Comparison of ENCODE assay signal across 7 mouse cellular contexts in the genomic region with DNA sequence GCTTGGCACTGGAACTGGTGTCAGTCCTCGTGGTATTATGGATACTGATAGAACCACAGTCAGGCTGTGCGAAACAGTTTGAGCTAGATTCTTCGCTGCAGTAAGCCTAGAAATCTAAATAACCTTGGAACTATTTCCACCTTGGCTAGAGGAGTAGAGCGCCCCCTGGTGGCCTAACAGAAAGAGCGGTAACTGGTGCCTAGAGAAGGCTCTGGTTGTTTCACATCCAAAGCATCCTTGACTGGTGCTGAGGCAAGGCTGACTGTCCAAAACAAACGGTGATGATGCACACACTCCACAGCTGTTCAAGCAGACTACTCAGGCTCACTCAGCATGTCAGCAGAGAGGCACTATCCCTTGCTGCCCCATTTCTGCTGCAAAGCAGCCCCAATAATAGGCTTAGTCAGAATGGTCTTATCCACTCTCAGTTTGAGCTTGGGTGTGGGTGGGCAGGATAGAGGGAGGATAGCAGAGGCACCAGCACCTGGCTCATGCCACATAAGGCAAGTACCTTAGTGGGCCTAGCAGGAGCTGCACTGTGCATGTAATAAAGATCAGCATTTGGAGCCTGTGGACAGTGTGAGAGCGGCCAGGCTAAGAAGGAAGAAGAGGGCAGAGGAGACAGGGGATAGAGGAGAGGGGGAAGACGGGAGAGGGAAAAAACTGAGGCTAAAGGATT. TPM values are rescaled to one million over a fixed set of nuclear protein-coding genes. Genes with fewer than 3 reads are reported as not detected.
A peak's percentile ranks its signal among the peaks of the same experiment; 100 is the strongest.
DNase-seq lines count a peak whose midpoint lies in the region; ATAC-seq and TF ChIP-seq lines count a peak whose summit lies in the region.

No protein-coding gene starts in this region.

- H3K27ac ChIP-seq in intestine, postnatal 0 days (ENCODE audit: low read depth, low read length): no peak overlapping the region
- no peak overlapping the region for H3K27ac ChIP-seq in midbrain, embryonic 11.5 days (ENCODE audit: low read depth, low read length)

- no peaks in the 10 kb centered on the region for H3K4me1 ChIP-seq in intestine, postnatal 0 days (replicated peaks; ENCODE audit: control insufficient read depth, insufficient read depth, low read length)
- no peaks in the 10 kb centered on the region for H3K4me1 ChIP-seq in midbrain, embryonic 11.5 days (ENCODE audit: control insufficient read depth, insufficient read depth, low read length)

- 28% methylated on average over 8 of the region's 8 CpGs for WGBS in intestine, postnatal 0 days
- 40% methylated on average over 8 of the region's 8 CpGs for WGBS in midbrain, embryonic 11.5 days

- H3K4me2 ChIP-seq in intestine, postnatal 0 days (replicated peaks; ENCODE audit: low read depth): no peak overlapping the region
- H3K4me2 ChIP-seq in midbrain, embryonic 11.5 days: no peak overlapping the region

- peak; percentile 95 for TF ChIP-seq CTCF in intestine, postnatal 0 days (IDR thresholded peaks at IDR 0.05; ENCODE audit: low read depth)

- no peaks in the 10 kb centered on the region for H3K27me3 ChIP-seq in intestine, postnatal 0 days (replicated peaks; ENCODE audit: control insufficient read depth, insufficient read depth, low read length)
- no peaks in the 10 kb centered on the region for H3K27me3 ChIP-seq in midbrain, embryonic 11.5 days (ENCODE audit: control insufficient read depth, insufficient read depth, low read length)

- peak; percentile 31 for ATAC-seq in intestine, postnatal 0 days
- peak; percentile 71 for ATAC-seq in midbrain, embryonic 11.5 days (ENCODE audit: low FRiP score)

- H3K9me3 ChIP-seq in intestine, postnatal 0 days (ENCODE audit: control insufficient read depth): no peaks in the 10 kb centered on the region
- H3K9me3 ChIP-seq in midbrain, embryonic 11.5 days (ENCODE audit: control insufficient read depth, low read length): no peaks in the 10 kb centered on the region

- DNase-seq in adipocyte (ENCODE audit: low spot score): peak; percentile 80
- DNase-seq in cerebellum, postnatal 10 days: peak; percentile 91 to 93
- DNase-seq in frontal cortex, postnatal 14 days (ENCODE audit: low spot score in 2 of 2): peak; percentile 58 to 78
- DNase-seq in left cerebral cortex, postnatal 25 days (ENCODE audit: low spot score in 2 of 2): peak; percentile 79 to 91
- peak; percentile 91 for DNase-seq in midbrain, embryonic 11.5 days (ENCODE audit: low spot score, missing footprints)
- peak; percentile 47 for DNase-seq in skeletal muscle tissue, adult 2 months (ENCODE audit: low read depth, low spot score)

- H3K36me3 ChIP-seq in intestine, postnatal 0 days (ENCODE audit: control insufficient read depth, insufficient read depth): peaks cover 20% of the 10 kb centered on the region
- H3K36me3 ChIP-seq in midbrain, embryonic 11.5 days (ENCODE audit: control insufficient read depth, insufficient read depth, low read length): peaks cover 9% of the 10 kb centered on the region

- intact Hi-C loops in left cerebral cortex, postnatal 25 days (cut with DNase I): loop anchor here (1.0 kb wide), 1 partner anchor 329 kb away; no protein-coding TSS in a partner anchor

- no peak overlapping the region for H3K4me3 ChIP-seq in intestine, postnatal 0 days (ENCODE audit: low read depth, low read length)
- H3K4me3 ChIP-seq in midbrain, embryonic 11.5 days (ENCODE audit: low read depth, low read length): no peak overlapping the region

- no peak overlapping the region for H3K9ac ChIP-seq in intestine, postnatal 0 days (ENCODE audit: low read depth, low read length)
- H3K9ac ChIP-seq in midbrain, embryonic 11.5 days (ENCODE audit: low read length): no peak overlapping the region

RNA-seq across cellular contexts. Expression of gene Zbed3, which starts 23.7 kb away (rescaled TPM):
- polyA plus RNA-seq in intestine, postnatal 0 days (2015; fragmentation: Nextera tagmentation; extraction: Ambion mirVana): 19.6 and 20.9 TPM in 2 replicates
- 10 to 100 TPM; 15.6 to 16.0 TPM for total RNA-seq in left cerebral cortex, postnatal 25 days (2021)
- polyA plus RNA-seq in midbrain, embryonic 11.5 days (2014; fragmentation: Nextera tagmentation; extraction: Ambion mirVana): 45.7 and 48.5 TPM in 2 replicates

RNA-seq across cellular contexts. Expression of gene Aggf1, which starts 28.0 kb away (rescaled TPM):
- 19.6 and 21.1 TPM in 2 replicates for polyA plus RNA-seq in intestine, postnatal 0 days (2015; fragmentation: Nextera tagmentation; extraction: Ambion mirVana)
- 10 to 100 TPM; 52.7 to 53.8 TPM for total RNA-seq in left cerebral cortex, postnatal 25 days (2021)
- 55.1 and 56.5 TPM in 2 replicates for polyA plus RNA-seq in midbrain, embryonic 11.5 days (2014; fragmentation: Nextera tagmentation; extraction: Ambion mirVana)
